Mouse (Mus musculus) heart, adult 2 months (tissue): Measurements from ENCODE around the gene Rnf130.

ENCODE experiments used
- CTCF ChIP-seq: fragments of 200-600 bp; IDR thresholded peaks from 2 replicates; pipeline ENCODE4 v1.8.1; 2022; ENCODE audit warnings: antibody characterized with exemption, mild to moderate bottlenecking, moderate library complexity
- EP300 ChIP-seq: fragments of 200-500 bp; IDR thresholded peaks from 2 replicates; pipeline ENCODE4 v1.6.1; 2011; ENCODE audit warnings: low read depth, low read length, control low read depth; ENCODE audit not compliant: insufficient read depth

DNA sequence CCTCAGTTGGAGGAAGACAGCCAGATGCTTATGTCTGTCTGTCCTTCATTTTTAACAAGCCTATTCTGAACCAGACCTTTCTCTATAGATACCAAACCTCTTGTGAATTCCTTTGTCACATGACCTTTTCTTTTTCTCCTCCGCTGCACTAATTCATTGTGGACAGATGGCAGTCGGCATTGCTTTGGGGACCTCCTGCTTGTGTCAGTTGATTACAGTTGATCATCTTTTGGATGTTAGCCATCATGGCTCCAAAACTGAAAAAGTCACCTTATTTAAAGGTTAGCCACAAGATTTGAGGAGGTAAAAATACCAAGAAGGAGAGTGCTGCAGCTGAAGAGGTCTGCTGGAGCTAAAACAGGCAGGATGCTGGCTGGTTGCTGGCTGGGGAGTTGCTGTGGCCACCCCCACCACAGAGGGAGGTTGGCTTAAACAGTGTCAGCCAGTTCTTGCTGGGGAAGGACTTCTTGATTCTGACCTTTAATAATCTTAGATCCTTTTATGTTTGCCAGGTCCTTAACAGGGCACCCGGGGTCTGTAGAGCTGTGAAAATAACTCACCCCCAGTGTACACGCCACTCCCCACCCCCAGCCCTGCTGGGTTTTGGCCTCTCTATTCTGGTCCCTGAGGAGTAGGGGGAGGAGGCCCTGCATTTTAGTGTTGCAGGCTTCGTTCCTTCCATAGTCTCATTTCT, 66.0 kb downstream of the Rnf130 start:
- TF ChIP-seq CTCF = no peak
- no peak for TF ChIP-seq EP300
